Mouse (Mus musculus): ENCODE results near the gene Stxbp3.
"Not testable (repeated sequence)": the region's sequence is repeated elsewhere in the genome, so short reads cannot be mapped to it uniquely, and the experiment has no call there.

Gene Stxbp3

DNA sequence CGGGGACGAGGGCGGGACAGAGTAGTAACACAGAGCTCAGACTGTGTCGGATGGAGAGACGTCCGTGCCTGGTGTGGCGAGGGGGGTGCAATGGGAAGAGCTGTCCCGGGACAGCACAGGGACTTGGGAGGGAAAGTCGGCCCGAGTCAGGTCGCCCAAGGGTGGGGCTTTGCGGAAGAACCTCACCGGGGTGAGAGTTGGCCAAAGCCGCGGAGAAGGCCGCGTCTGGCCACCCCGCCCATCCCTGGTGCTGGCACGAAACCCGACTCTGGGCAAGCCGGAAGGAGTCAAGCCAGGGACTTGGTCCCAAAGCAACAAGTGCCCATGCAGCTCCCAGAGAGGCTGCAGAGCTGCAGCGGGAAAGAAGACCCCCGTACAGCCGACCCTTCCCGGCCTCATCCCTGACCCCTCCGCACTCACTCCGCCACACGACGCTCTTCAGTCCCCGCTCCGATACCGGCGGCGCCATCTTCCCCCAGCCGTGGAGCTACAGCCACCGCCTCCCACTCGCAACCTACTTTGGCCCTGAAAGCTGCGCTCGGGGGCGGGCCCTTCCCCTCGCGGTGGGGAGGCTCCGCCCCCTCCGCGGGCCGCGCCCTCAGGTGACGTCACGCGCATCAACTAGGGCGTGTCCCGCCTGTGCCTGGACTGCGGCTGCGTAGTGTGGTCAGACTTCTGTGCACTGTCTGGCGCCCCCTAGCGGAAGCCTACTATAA lies at the start of gene Stxbp3:
TSS of gene Stxbp3 (minus strand) at position 527 of the 716 bp plus-strand sequence.
- peak; percentile 99 to 100 for DNase-seq

DNA sequence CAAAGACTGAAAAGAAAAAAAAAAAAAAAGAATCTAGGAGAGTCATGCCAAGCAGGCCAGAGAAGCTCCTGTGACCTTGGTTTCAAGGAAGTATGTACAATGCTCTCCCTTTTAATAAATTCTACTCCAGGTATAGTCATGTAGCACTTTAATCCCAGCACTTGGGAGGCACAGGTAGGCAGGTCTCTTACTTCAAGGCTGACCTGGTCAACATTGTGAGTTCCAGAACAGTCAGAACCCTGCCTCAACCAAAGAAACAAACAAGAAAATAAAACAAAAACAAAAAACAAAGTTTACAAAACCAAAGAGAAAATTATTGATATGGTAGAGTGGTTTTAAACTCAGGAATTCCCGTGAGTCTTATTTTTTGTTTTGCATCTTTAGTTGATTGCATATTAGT lies 49.6 kb upstream of the Stxbp3 start, which contains the start of gene Fndc7:
TSS of gene Fndc7 (minus strand) at position 101 of the 400 bp plus-strand sequence.
- DNase-seq, result no peak

DNA sequence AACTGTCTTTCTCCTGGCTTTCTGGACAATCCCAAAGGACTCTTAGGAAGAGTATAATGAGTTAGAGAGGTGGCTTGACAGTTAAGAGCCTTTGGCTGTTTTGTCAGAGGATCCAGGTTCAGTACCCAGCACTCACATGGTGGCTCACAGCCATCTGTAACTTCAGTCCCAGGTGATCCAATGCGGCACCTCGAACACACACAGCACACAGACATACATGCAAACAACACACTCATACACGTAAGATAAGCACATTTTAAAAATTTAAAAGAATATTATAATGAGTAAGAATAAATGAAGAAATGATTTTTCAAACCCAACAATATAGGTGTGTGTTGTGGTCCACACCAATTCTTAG lies 47.3 kb upstream of the Stxbp3 start:
- DNase-seq, result no peak

DNA sequence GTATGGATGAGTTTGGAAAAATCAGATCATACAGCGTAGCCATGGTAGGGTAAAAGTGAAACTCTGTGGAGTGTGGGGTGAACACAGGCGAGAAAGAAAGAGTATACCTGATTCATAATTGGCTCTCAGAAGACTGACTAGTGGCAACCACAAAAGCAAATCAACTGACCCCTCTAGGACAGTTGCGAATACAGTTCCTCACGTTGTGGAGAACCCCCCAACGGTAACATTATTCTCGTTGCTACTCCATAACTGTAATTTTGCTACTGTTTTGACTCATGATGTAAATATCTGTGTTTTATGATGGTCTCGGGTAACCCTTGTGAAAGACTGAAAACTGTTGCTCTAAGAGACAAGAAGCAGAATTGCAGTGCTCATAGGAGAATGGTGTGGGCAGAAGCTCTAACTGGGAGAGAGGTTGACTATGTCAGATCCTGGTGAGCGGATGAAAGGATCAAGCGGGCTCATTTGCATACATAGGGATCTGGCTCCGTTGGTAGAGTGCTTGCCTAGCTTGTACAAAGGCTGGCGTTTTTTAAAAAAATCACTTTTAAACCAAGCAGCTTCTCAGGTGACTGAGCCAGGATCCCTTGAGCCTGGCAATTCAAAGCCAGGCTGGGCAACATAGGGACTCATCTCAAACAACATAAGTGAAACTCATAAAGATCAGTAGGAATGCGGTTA lies 46.8 kb upstream of the Stxbp3 start:
- DNase-seq, result no peak

DNA sequence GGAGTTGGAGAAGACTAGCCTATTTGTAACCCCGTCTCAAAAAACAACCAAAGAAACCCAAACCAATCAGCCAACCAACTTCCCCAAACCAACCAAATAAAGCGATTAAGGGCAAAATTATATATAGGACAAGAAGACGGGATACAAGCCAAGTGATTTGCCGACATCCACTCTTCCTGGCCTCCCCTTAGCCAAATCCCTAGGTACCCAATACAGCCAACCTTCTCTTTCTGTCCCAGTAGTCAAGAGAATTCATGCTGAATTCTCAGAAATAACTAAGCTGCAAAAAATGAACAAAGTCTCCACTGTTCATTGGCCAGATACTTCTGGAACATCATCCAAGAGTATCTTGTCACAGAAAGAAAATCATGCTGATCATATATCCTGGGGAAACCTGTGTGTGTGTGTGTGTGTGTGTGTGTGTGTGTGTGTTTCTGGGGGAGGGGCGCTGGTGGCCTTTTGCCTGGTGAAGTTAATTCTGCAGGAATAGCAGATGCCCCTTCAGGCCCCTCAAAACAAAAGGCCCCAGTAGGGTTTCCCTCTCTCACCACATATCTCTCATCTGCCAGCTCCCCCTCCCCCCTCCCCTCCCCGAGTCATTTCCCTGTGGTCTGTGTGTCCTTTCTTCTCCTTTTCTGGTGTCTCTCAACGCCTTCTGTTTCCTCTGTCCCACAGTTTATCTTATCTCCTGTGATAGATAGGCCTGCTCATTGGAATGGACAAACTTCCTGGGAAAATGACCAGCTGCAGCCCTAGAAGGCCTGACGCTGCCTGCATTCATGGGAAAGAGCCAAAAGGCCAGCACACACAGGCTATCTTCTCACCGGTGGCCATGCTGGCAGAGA lies 45.6 kb upstream of the Stxbp3 start:
- peak; percentile 27 to 37 for DNase-seq

DNA sequence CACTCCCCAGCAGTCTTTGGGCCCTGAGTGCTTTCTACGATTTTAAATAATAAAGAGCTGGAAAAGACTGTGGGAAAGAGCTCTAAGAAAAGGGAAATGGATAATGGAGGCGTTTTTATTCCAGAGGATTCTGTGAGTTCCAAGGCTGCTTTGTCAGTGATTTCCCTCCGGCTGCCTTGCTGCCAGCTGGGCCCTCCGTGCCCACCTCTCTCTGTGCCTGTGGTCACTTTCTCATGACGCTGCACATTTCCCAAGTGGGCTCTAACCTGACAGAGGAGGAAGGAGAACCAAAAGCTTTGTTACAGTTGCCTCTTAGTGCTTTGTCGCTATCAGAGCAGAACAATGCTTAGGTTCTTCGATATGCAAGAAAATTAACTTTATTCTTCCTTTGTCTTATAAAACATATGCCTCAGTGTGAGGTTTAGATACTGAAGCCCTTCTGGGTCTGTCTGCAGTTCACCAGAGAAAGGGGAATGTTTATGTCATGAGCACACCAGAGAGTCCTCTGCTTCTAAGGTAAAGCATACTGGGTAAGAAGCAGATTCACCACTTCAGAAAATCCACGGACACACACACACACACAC lies 44.5 kb upstream of the Stxbp3 start:
- DNase-seq, result no peak

DNA sequence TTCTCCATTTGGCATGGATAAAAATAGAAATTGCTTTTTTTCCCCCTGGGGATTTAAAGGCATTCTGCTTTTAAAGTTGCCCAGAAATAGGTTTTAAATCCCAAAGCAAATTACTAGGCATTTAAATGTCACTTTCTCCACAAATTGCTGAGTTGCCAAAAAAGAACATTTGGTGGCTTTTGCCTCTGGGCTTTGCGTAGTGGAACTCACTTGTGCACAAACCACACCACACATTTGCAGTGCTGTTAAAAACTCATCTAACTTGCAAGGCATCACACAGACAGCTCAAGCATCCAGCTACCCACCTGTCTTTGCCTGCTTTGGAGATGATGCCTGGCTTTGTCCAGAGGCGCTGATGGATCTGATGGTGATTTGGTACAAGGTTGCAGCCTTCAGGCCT lies 42.7 kb upstream of the Stxbp3 start:
- DNase-seq, result no peak

DNA sequence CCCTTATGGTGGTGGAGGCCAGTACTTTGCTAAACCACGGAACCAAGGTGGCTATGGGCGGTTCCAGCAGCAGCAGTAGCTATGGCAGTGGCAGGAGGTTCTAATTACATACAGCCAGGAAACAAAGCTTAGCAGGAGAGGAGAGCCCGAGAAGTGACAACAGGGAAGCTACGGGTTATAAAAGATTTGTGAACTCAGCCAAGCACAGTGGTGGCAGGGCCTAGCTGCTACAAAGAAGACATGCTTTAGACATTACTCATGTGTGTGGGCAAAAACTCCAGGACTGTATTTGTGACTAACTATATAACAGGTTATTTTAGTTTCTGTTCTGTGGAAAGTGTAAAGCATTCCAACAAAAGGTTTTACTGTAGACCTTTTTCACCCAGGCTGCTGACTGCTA lies 41.5 kb upstream of the Stxbp3 start:
- DNase-seq, result not testable (repeated sequence)

DNA sequence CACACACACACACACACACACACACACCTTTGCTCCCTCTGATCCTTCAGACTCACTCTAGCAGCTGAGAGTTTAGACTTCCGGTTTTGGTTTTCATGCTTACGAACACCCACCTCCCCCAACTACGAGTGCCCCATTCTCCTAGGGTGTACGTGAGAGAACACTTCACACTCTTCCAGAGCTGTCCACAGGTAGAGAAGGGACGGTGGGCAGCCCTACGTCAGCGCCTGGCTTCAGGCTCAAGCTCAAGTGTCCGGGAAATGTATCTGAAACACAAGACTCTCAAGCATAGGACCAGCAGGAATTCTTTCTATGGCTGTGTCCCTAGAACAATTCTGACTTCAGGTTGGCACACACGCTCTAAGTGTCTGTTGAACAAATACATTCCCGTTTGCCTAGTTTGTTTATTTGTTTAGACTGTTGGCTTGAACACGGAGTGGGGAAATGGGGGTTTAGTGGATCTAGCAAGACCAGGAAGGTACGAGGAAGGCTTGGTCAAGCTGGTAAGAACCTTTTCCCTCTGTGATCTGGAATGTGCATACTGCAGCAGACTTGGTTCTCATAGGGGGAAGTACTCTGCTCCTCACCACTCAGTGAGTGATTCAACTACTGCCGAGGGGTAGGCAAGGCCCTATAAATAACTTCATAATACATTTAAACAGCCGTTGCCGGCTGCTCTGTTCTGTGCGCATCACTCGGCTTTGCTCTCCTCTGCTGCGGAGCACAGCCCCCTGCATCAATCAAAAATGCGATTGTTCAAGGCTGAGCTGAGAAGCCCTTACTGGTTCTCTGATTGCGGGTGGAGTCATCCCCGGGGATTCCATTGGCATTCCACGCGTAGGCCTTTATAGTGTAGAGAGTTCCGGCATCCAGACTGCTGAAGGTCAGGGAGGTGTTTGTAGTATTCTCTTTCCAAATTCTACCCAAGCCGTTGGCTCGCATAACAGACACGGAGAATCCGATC lies 40.5 kb upstream of the Stxbp3 start:
- DNase-seq, result no peak

DNA sequence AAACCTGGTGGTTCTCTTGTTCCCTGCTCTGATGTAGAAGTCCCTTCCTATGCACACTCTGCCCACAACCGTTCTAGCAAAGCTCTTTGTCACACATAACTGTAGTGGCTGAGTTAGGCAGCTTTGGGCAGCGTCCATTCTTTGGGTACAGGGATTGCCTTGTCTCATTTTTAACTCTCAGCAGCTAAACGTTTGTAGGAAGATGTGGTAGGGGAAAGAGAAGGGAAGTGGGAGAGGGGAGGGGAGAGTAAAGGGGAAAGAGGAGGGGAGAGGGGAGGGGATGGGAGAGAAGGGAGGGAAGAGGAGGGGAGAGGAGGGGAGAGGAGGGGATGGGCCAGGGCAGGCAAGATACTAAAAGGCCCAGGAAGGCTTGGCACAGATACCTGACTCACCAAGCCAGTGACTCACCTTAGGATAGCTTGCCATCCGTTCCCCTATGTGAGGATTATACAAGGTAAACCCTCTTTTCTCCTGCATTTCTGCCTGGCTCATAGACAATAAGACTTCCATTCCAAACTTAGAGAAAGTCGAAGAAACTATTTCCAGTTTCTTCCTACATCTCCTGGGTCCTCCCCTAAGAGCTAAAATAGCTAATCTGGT lies 39.6 kb upstream of the Stxbp3 start:
- no peak for DNase-seq

DNA sequence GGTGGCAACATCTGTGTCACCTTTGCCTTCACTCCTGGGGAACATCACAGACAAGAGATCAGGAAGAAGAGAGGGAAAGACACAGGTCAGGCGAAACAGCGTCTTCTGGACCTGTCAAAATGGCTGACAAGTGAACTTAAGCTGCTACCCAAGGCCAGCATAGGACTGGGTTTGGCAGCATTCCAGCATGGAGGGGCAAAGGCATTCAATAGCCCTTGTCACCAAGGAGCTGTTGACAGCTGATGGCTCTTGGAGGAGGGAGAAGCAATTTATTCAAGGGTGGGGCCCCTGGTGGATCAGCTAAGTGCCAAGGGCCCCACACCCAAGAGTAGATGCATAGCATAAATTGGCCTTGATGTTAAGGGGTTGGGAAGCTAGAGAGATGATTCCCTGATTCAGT lies 38.8 kb upstream of the Stxbp3 start:
- DNase-seq, result no peak

DNA sequence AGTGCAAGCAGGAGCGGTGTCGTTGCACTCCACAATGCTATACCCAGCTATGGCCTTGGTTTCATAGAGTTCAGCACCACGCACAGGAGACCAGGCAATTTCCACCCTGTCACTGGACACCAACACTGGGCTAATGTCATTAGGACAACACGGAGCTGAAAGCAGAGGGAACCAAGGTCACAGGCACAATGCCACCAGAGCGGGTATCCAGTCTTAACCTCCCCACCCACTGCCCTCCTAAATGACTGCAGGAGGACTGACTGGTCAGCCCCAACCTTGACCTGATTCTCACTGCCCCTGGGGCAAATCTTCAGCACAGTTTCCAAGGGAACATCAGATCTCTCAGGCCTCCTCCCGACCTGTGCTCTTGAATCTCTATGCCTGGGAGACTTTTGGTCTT lies 30.3 kb upstream of the Stxbp3 start:
- no peak for DNase-seq

DNA sequence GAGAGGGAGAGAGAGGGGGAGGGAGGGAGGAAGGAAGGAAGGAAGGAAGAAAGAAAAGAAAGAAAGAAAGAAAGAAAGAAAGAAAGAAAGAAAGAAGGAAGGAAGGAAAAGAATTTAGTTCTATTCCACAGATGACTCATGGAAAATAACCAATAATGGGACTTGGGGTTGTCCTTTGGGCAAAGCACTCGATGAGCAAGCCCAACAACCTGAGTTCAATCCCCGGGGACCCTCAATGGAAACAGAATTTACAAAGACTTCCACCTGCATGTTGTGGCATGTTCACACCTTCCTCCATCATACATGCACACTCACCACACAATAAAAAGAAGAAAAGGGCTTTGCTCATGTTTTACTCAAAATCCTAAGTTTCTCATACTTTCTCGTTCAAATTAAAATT lies 27.1 kb upstream of the Stxbp3 start:
- no peak for DNase-seq

DNA sequence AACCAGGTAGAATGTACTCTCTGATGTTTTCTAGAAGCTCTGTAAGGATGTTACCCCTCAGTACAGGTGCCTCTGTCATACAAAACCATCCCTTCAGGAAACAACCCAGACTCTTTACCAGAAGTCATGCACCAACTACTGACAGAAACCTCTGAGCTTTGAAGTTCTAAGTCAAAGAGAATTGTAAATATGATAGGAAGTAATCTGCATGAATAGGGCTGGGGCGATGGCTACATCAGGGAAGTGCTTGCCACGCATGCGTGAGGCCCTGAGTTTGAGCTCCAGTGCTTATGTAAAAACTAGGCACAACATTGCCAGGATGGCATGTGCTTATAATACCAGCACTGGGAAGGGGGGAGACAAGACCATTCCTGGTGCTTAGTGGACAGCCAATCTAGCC lies 25.4 kb upstream of the Stxbp3 start:
- no peak for DNase-seq

DNA sequence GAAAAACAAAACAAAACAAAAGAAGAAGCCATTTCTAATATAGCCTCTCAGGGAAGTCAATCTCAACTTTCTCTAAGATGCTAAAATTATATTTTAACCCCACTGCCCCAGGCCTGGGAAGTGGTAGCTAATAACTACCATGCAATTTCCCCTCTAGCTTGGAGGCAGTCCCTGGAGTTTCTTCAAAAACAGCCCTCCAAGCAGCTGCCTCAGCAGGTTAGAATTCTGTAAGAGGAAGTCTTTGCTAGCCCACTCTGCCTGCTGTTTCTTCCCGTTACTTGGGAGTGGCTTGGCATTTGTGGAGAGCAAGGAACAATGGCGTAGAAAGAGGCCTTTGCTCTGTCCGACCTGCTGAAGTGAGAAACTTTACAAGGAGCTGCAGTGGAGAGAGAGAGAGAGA lies 24.8 kb upstream of the Stxbp3 start:
- no peak for DNase-seq

DNA sequence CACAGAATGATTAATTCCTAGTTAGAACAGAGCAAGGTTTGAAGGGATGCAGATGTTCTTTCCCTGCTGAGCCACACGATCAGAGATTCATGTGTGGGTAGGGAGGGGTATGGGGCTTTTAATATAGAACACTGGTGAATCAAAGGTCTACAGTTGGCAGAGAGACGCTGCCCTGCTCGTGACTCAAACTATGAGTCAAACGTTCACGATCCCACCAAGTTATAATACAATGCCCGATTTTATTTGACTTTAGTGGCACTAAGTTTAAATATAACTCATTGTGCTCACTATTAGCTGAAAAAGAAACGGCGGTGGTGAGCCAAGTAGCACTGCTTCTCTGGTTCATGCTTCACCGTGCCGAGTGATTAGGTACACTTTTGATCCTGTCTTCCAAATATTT lies 22.8 kb upstream of the Stxbp3 start:
- DNase-seq, result no peak

DNA sequence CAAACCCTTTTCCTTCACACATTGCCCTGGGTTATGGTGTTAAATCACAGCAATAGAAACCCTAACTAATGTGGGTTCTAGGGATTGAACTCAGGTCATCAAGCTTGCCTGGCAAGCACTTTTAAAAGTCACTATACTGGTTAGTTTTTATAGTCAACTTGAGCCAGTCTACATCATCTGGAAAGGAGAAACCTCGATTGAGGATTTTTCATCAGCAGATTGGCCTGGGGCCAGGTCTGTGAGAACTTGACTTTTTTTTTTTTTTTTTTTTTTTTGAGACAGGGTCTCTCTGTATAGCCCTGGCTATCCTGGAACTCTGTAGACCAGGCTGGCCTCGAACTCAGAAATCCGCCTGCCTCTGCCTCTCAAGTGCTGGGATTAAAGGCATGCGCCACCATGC lies 22.0 kb upstream of the Stxbp3 start:
- not testable (repeated sequence) for DNase-seq

DNA sequence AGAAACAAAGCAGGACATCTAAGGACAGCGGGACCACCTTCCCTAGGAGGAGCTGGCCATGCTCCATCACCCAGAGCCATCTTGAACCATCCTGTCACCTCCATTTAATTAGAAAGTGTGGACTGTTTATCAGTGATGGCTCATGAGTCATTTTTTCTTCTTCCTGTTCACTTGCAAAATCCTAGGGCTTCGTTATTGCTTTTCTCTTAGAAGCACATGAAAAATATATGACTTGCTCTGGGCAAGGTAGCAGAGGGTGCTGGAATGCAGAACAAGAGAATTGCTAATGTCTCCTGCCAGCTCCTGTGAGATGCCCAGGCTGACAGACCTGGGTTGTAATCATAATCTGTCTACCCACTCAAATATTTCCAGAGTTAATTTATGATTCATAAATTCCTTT lies 20.5 kb upstream of the Stxbp3 start:
- no peak for DNase-seq

DNA sequence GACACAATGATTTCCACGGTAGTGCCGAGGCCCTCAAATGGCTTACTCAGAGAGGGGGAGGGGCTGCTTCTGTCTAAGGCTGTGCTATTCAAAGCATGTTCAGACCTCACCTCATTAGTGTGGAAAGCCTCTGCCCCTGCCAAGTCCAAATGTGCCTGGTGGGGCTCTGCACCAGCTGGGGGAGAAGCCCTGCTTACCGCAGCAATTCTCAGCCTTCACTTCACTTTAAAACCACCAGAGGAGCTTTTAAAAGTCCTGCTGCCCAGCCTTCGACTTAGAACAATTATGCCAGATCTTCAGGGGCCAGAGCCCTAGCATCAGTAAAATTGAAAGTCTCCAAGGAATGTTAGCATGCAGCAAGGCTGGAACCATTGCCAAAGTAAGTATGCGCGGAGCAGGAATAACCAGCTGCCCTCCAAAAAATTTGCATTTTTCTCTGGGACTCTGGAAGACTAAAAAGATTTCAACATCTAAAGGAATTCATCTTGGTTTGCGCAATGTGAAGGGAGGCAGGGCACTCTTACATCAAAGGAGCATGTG lies 18.0 kb upstream of the Stxbp3 start:
- peak; percentile 33 to 47 for DNase-seq

DNA sequence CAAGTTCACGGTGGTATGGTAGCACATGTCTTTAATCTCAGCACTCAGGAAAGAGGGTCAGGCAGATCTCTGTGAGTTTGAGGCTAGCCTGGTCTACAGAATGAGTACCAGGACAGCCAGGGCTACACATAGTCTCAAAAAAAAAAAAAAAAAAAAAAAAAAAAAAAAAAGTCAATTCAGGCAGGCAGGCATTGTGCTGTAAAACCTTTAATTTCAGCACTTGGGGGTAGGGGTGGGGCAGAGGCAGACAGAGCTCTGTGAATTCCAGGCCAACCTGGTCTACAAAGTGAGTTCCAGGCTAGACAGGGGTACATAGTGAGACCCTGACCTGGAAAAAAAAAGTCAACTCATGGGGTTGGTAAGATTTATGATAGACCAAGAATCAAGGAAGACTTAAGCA lies 17.4 kb upstream of the Stxbp3 start:
- no peak for DNase-seq

DNA sequence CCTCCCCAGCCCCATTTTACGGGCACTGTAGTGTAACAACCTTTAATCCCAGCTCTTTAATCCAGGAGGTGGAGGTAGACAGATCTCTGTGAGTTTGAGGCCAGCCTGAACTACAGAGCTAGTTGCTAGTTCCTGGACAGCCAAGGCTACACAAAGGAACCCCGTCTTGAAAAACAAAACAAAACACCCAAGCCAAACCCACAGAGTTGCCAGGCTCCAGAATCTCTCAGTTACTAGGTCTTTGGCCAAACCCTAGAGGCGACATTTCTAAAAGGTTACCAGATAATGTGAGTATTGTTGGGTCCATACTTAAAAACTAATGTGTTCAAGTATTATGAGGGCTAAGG lies 16.8 kb upstream of the Stxbp3 start:
- no peak for DNase-seq

Measured in cerebellum, postnatal 14 days (tissue).